Mouse (Mus musculus) stomach, embryonic 15.5 days (tissue): ENCODE measurements around the gene BB287469. TPM values are rescaled to one million over a fixed set of nuclear protein-coding genes. Genes with fewer than 3 reads are reported as not detected.
"Not testable (repeated sequence)": the region's sequence is repeated elsewhere in the genome, so short reads cannot be mapped to it uniquely, and the experiment has no call there.

ENCODE experiments used
- ATAC-seq: fragments of 200-750 bp; cut with Nextera tagmentation; 2 replicates; pipeline ENCODE4 v1.8.0; 2017; ENCODE audit warnings: low read depth, moderate number of reproducible peaks, moderate TSS enrichment; ENCODE audit not compliant: insufficient read depth, low FRiP score
- H3K27ac ChIP-seq: fragments of 300-500 bp; sonication (generic); 2 replicates; pipeline ENCODE4 v1.5.1; 2015; ENCODE audit warnings: mild to moderate bottlenecking, inconsistent platforms
- H3K27me3 ChIP-seq: fragments of 300-500 bp; sonication (generic); replicated peaks from 2 replicates; pipeline ENCODE4 v1.6.1; 2015; ENCODE audit warnings: inconsistent platforms
- H3K36me3 ChIP-seq: fragments of 300-500 bp; sonication (generic); 2 replicates; pipeline ENCODE4 v1.6.1; 2015; ENCODE audit warnings: inconsistent platforms
- H3K4me1 ChIP-seq: fragments of 300-500 bp; sonication (generic); 2 replicates; pipeline ENCODE4 v1.6.1; 2015; ENCODE audit warnings: inconsistent platforms
- H3K4me2 ChIP-seq: fragments of 300-500 bp; sonication (generic); 2 replicates; pipeline ENCODE4 v1.6.1; 2015; ENCODE audit warnings: mild to moderate bottlenecking, inconsistent platforms
- H3K4me3 ChIP-seq: fragments of 300-500 bp; sonication (generic); replicated peaks from 2 replicates; pipeline ENCODE4 v1.5.1; 2015; ENCODE audit warnings: inconsistent platforms
- H3K9ac ChIP-seq: fragments of 300-500 bp; sonication (generic); 2 replicates; pipeline ENCODE4 v1.6.1; 2015; ENCODE audit warnings: inconsistent platforms
- H3K9me3 ChIP-seq: fragments of 300-500 bp; sonication (generic); 2 replicates; pipeline ENCODE4 v1.6.1; 2016; ENCODE audit warnings: inconsistent platforms
- WGBS: fragments of 180-500 bp; shearing (Covaris S2); methylation state at CpG from one replicate; pipeline ENCODE4 v1.1.7; 2015; 5-methylcytosine and 5-hydroxymethylcytosine counted together
- polyA plus RNA-seq: library from polyadenylated mRNA; unstranded; fragments of >200 nt; fragmentation: Nextera tagmentation; extraction: Ambion mirVana; gene quantifications from 2 replicates; pipeline ENCODE4 v1.2.1, GENCODE M21; 2015

The BB287469 gene
- not detected in 2 replicates for polyA plus RNA-seq

- not testable (repeated sequence) for H3K4me3 ChIP-seq, H3K9me3 ChIP-seq, H3K9ac ChIP-seq, H3K27me3 ChIP-seq, H3K4me1 ChIP-seq, H3K4me2 ChIP-seq, H3K36me3 ChIP-seq, H3K27ac ChIP-seq, ATAC-seq
- WGBS, result 81% methylated on average over 6 of the region's 6 CpGs
These were observed at the start of gene BB287469 for GRCm38 (mm10) chr12:87816277-87816676. TSS of gene BB287469 (plus strand) at chr12:87816577.

GRCm38 (mm10) chr12:87775655-87776054, 40.7 kb upstream of the BB287469 start, which contains the start of gene Gm21319:
TSS of gene Gm21319 (minus strand) at chr12:87775755.
- not testable (repeated sequence) for H3K27me3 ChIP-seq, H3K9ac ChIP-seq, ATAC-seq, H3K4me2 ChIP-seq, H3K27ac ChIP-seq, H3K4me3 ChIP-seq, H3K4me1 ChIP-seq, H3K36me3 ChIP-seq, H3K9me3 ChIP-seq
- 84% methylated on average over 4 of the region's 4 CpGs for WGBS

- not testable (repeated sequence) for H3K27ac ChIP-seq, H3K27me3 ChIP-seq, H3K9ac ChIP-seq, H3K36me3 ChIP-seq, H3K4me1 ChIP-seq, ATAC-seq, H3K4me3 ChIP-seq, H3K4me2 ChIP-seq, H3K9me3 ChIP-seq
- 88% methylated on average over 1 of the region's 1 CpGs for WGBS
These were observed 21.2 kb upstream of the BB287469 start, which contains the start of gene Gm21936 for GRCm38 (mm10) chr12:87795212-87795611. TSS of gene Gm21936 (plus strand) at chr12:87795512.

GRCm38 (mm10) chr12:87797971-87798370, 18.4 kb upstream of the BB287469 start:
- H3K9me3 ChIP-seq, H3K4me1 ChIP-seq, H3K27ac ChIP-seq, H3K27me3 ChIP-seq, ATAC-seq, H3K9ac ChIP-seq, H3K4me3 ChIP-seq, H3K36me3 ChIP-seq, H3K4me2 ChIP-seq: not testable (repeated sequence)
- WGBS, result 93% methylated on average over 5 of the region's 5 CpGs

- H3K27ac ChIP-seq, ATAC-seq, H3K4me2 ChIP-seq, H3K9ac ChIP-seq, H3K27me3 ChIP-seq, H3K36me3 ChIP-seq, H3K4me1 ChIP-seq, H3K9me3 ChIP-seq, H3K4me3 ChIP-seq: not testable (repeated sequence)
- WGBS, result 73% methylated on average over 2 of the region's 2 CpGs
These were observed 25.9 kb downstream of the BB287469 start, which contains the start of gene Gm2001 for GRCm38 (mm10) chr12:87842239-87842638. TSS of gene Gm2001 (minus strand) at chr12:87842339.

GRCm38 (mm10) chr12:87850657-87851056, 34.3 kb downstream of the BB287469 start:
- H3K27me3 ChIP-seq, H3K27ac ChIP-seq, H3K9ac ChIP-seq, ATAC-seq, H3K4me1 ChIP-seq, H3K36me3 ChIP-seq, H3K4me3 ChIP-seq, H3K9me3 ChIP-seq, H3K4me2 ChIP-seq: not testable (repeated sequence)
- no CpG with 5 or more reads among the region's 2 CpGs for WGBS

- not testable (repeated sequence) for H3K4me1 ChIP-seq, H3K4me2 ChIP-seq, H3K9me3 ChIP-seq, H3K36me3 ChIP-seq, H3K27ac ChIP-seq, ATAC-seq, H3K4me3 ChIP-seq, H3K9ac ChIP-seq, H3K27me3 ChIP-seq
- WGBS, result 79% methylated on average over 1 of the region's 1 CpGs
These were observed 39.7 kb downstream of the BB287469 start for GRCm38 (mm10) chr12:87856067-87856466.

GRCm38 (mm10) chr12:87861740-87862692, 45.6 kb downstream of the BB287469 start:
- H3K4me2 ChIP-seq, H3K9me3 ChIP-seq, H3K36me3 ChIP-seq, H3K4me1 ChIP-seq, ATAC-seq, H3K4me3 ChIP-seq, H3K27ac ChIP-seq, H3K9ac ChIP-seq, H3K27me3 ChIP-seq: not testable (repeated sequence)
- 84% methylated on average over 23 of the region's 23 CpGs for WGBS

- 92% methylated on average over 10 of the region's 11 CpGs for WGBS
- not testable (repeated sequence) for H3K27ac ChIP-seq, H3K4me2 ChIP-seq, H3K4me1 ChIP-seq, H3K27me3 ChIP-seq, H3K4me3 ChIP-seq, H3K9me3 ChIP-seq, H3K36me3 ChIP-seq, H3K9ac ChIP-seq
- 0 out of 2 replicates have a peak, but pooled peaks have one; percentile 6 for ATAC-seq
These were observed 47.3 kb downstream of the BB287469 start for GRCm38 (mm10) chr12:87863638-87864037.

- H3K36me3 ChIP-seq, H3K4me3 ChIP-seq, H3K4me1 ChIP-seq, H3K27ac ChIP-seq, ATAC-seq, H3K9me3 ChIP-seq, H3K27me3 ChIP-seq, H3K4me2 ChIP-seq, H3K9ac ChIP-seq: not testable (repeated sequence)
- WGBS, result 83% methylated on average over 2 of the region's 2 CpGs
These were observed 47.7 kb downstream of the BB287469 start for GRCm38 (mm10) chr12:87864048-87864447.
